Mouse (Mus musculus) MEL (cell line): Measurements from ENCODE around the gene Mfsd4a.

ENCODE experiments used
- BHLHE40 ChIP-seq: IDR thresholded peaks from 2 replicates; pipeline ENCODE4 v1.6.1; 2012; ENCODE audit warnings: low read depth, mild to moderate bottlenecking, inconsistent platforms, low read length, improper control_type of control experiment, borderline replicate concordance
- CTCF ChIP-seq, 3 experiments: IDR thresholded peaks in 2 of 3; conservative IDR thresholded peaks in 1 of 3; 2 replicates each; pipeline ENCODE4 v1.5.1; 2011 to 2012; ENCODE audit warnings: low read length in 3 of 3, low read depth in 2 of 3, mild to moderate bottlenecking in 2 of 3, improper control_type of control experiment in 1 of 3, inconsistent platforms in 1 of 3, mixed read lengths in 1 of 3, moderate library complexity in 1 of 3; ENCODE audit not compliant: control insufficient read depth in 1 of 3, insufficient read depth in 1 of 3, poor library complexity in 1 of 3, severe bottlenecking in 1 of 3
- E2F4 ChIP-seq: IDR thresholded peaks from 2 replicates; pipeline ENCODE4 v1.6.1; 2011; ENCODE audit warnings: low read depth, low read length, improper control_type of control experiment, borderline replicate concordance
- ETS1 ChIP-seq: IDR thresholded peaks from 2 replicates; pipeline ENCODE4 v1.6.1; 2012; ENCODE audit warnings: low read depth, mild to moderate bottlenecking, inconsistent platforms, low read length, improper control_type of control experiment, moderate library complexity
- MAX ChIP-seq: IDR thresholded peaks from 2 replicates; pipeline ENCODE4 v1.6.1; 2011; ENCODE audit warnings: low read length, improper control_type of control experiment
- POLR2A ChIP-seq, 2 experiments: IDR thresholded peaks; 2 replicates each; pipeline ENCODE4 v1.6.1; 2011 to 2012; ENCODE audit warnings: low read length in 2 of 2, mild to moderate bottlenecking in 2 of 2, control low read depth in 1 of 2, improper control_type of control experiment in 1 of 2, low read depth in 1 of 2, moderate library complexity in 1 of 2; ENCODE audit not compliant: control insufficient read depth in 1 of 2, insufficient read depth in 1 of 2, poor library complexity in 1 of 2
- POLR2AphosphoS2 ChIP-seq: IDR thresholded peaks from 2 replicates; pipeline ENCODE4 v1.6.1; 2011; ENCODE audit warnings: low read length, improper control_type of control experiment
- UBTF ChIP-seq: IDR thresholded peaks from 2 replicates; pipeline ENCODE4 v1.6.1; 2012; ENCODE audit warnings: low read depth, mild to moderate bottlenecking, inconsistent platforms, low read length, improper control_type of control experiment, moderate library complexity, borderline replicate concordance; ENCODE audit not compliant: insufficient read depth
- USF1 ChIP-seq: IDR thresholded peaks from 2 replicates; pipeline ENCODE4 v1.6.1; 2014; ENCODE audit warnings: low read depth, mild to moderate bottlenecking, inconsistent platforms, low read length, improper control_type of control experiment, moderate library complexity

DNA sequence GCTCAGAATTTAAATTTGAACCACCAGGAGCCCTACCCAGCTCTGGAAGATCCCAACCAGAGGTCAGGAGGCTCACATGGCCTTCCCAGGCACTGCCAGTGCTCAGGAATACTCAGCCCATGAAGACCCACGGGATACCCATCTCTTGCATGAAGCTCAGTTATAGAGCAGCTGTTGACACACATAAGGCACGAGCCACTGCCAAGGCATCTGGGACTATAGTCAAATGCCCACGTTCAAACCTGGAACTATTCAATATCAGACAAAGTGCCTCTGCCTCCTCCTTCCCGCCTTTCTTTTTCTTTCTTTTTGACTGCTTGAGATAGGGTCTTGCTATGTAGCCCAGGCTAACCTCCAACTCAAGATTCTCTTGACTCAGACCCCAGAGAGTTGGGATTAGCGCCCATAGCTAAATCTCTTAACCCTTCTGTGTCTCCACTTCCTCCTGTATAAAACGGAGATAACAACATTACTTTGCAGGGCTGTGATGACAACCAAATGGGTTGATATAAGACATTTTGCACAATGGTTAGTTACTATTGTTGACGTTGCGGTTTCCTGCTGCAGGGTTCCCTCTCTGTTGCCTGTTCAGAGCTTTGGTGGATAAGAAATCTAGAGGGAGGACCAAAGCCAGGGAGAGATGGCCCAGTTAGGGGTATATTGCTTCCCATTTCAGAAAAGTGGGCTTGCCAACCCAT, 2.2 kb downstream of the Mfsd4a start:
- no peak for TF ChIP-seq USF1
- TF ChIP-seq BHLHE40: no peak
- no peak for TF ChIP-seq CTCF (IDR thresholded peaks at IDR 0.05 in 2 of 3, conservative IDR thresholded peaks at IDR 0.05 in 1 of 3; ENCODE audit: control insufficient read depth in 1 of 3, insufficient read depth in 1 of 3, low read depth in 2 of 3, low read length in 3 of 3, poor library complexity in 1 of 3, severe bottlenecking in 1 of 3)
- no peak for TF ChIP-seq UBTF
- TF ChIP-seq E2F4: no peak
- TF ChIP-seq POLR2AphosphoS2: no peak
- TF ChIP-seq MAX: no peak
- TF ChIP-seq ETS1: peak; percentile 47; the same call in 1 of the 2 replicates
- TF ChIP-seq POLR2A (IDR thresholded peaks at IDR 0.05; ENCODE audit: control insufficient read depth in 1 of 2, insufficient read depth in 1 of 2, low read depth in 1 of 2, low read length in 2 of 2, poor library complexity in 1 of 2): no peak
